ENCODE assay signal across 9 mouse cellular contexts in the genomic region with DNA sequence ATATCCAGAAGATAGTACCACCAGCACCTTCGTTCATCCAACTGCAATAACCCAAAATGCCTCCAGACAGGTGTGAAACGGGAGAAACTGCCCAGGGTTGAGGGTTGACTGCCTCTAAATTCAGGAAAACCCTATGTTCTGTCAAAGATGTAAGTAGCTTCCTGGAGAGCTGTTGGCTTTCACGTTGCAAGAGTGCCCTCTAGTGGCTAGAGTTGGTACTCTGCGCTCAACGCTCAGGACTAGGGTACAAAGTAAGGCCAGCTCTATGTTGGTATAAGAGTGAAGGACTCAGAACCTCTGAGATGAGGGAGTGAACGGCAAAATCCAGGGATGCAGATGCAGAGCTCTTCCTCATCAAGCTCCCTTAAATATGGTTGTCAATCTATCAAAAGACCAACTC. TPM values are rescaled to one million over a fixed set of nuclear protein-coding genes. Genes with fewer than 3 reads are reported as not detected.
DNase-seq lines count a peak whose midpoint lies in the region; ATAC-seq and TF ChIP-seq lines count a peak whose summit lies in the region.
"Had no signal": no experiment of that assay in that cellular context is flagged by ENCODE, and none has a peak within 500 bp of the region (broad histone marks: within the 10 kb centered on the region; RNA-seq: fewer than 3 reads in every experiment).

No protein-coding gene starts in this region.

- H3K27ac ChIP-seq in hindbrain, embryonic 10.5 days: no peak overlapping the region
- H3K27ac ChIP-seq in hindbrain, embryonic 12.5 days: no peak overlapping the region
- H3K27ac ChIP-seq in bone marrow macrophage, adult 2 months (ENCODE audit: insufficient read depth, low read depth, low read length): no peak overlapping the region
- H3K27ac ChIP-seq in testis, adult 2 months (ENCODE audit: control insufficient read depth, insufficient read depth, low read depth, low read length): no peak overlapping the region
- H3K27ac ChIP-seq: embryonic facial prominence, embryonic 12.5 days had no signal

- TF ChIP-seq POLR2A in bone marrow macrophage, adult 2 months (IDR thresholded peaks at IDR 0.05; ENCODE audit: borderline replicate concordance, low read depth, low read length): no peak
- TF ChIP-seq POLR2A in testis, adult 2 months (IDR thresholded peaks at IDR 0.05; ENCODE audit: control insufficient read depth, low read depth, low read length): no peak

- TF ChIP-seq CTCF in bone marrow macrophage, adult 2 months (IDR thresholded peaks at IDR 0.05; ENCODE audit: low read depth, low read length): peak; percentile 80
- peak; percentile 85; the same call in 1 of the 2 replicates for TF ChIP-seq CTCF in testis, adult 2 months (IDR thresholded peaks at IDR 0.05; ENCODE audit: control insufficient read depth, insufficient read depth, insufficient replicate concordance, low read depth, low read length)

- H3K4me3 ChIP-seq in hindbrain, embryonic 10.5 days: no peak overlapping the region
- no peak overlapping the region for H3K4me3 ChIP-seq in hindbrain, embryonic 12.5 days
- H3K4me3 ChIP-seq in bone marrow macrophage, adult 2 months (ENCODE audit: insufficient read depth, low read length): no peak overlapping the region
- H3K4me3 ChIP-seq in testis, adult 2 months (ENCODE audit: control insufficient read depth, low read depth, low read length): no peak overlapping the region
- H3K4me3 ChIP-seq: embryonic facial prominence, embryonic 12.5 days had no signal

- ATAC-seq in hindbrain, embryonic 12.5 days (ENCODE audit: low FRiP score): no peak
- peak; percentile 81 for ATAC-seq in erythroblast, adult 5-6 weeks (replicated peaks; ENCODE audit: low FRiP score, poor library complexity, severe bottlenecking)

- no peaks in the 10 kb centered on the region for H3K9me3 ChIP-seq in hindbrain, embryonic 10.5 days
- H3K9me3 ChIP-seq in hindbrain, embryonic 12.5 days (replicated peaks): no peaks in the 10 kb centered on the region
- H3K9me3 ChIP-seq: embryonic facial prominence, embryonic 12.5 days had no signal

- H3K4me2 ChIP-seq in hindbrain, embryonic 12.5 days (replicated peaks): no peak overlapping the region
- H3K4me2 ChIP-seq: embryonic facial prominence, embryonic 12.5 days had no signal

- H3K9ac ChIP-seq in hindbrain, embryonic 12.5 days: no peak overlapping the region
- H3K9ac ChIP-seq: embryonic facial prominence, embryonic 12.5 days had no signal

- no peaks in the 10 kb centered on the region for H3K36me3 ChIP-seq in hindbrain, embryonic 10.5 days
- H3K36me3 ChIP-seq in hindbrain, embryonic 12.5 days: no peaks in the 10 kb centered on the region
- no peaks in the 10 kb centered on the region for H3K36me3 ChIP-seq in testis, adult 2 months (ENCODE audit: control insufficient read depth, insufficient read depth, low read length)
- H3K36me3 ChIP-seq: embryonic facial prominence, embryonic 12.5 days had no signal

- H3K4me1 ChIP-seq in hindbrain, embryonic 10.5 days (replicated peaks): peaks cover 17% of the 10 kb centered on the region
- peaks cover 15% of the 10 kb centered on the region for H3K4me1 ChIP-seq in hindbrain, embryonic 12.5 days
- H3K4me1 ChIP-seq in bone marrow macrophage, adult 2 months (ENCODE audit: control insufficient read depth, insufficient read depth, low read length): peaks cover 21% of the 10 kb centered on the region
- H3K4me1 ChIP-seq in testis, adult 2 months (ENCODE audit: control insufficient read depth, insufficient read depth, low read length): no peaks in the 10 kb centered on the region; the same call in 1 of the 2 replicates
- H3K4me1 ChIP-seq: embryonic facial prominence, embryonic 12.5 days had no signal

- peak; percentile 87 for DNase-seq in hindbrain, embryonic 10.5 days (ENCODE audit: low spot score)
- peak; percentile 77 for DNase-seq in hindlimb bud, embryonic 11.5 days (ENCODE audit: extremely low spot score, low read depth, low spot score)
- peak; percentile 44 to 96 for DNase-seq in left cerebral cortex, adult 9 months (ENCODE audit: low spot score in 2 of 2)
- DNase-seq in naive thymus-derived CD4-positive, alpha-beta T cell, adult 2 months (ENCODE audit: low read depth): peak; percentile 92

- WGBS in hindbrain, embryonic 10.5 days: 5% methylated on average over 6 of the region's 6 CpGs
- WGBS in hindbrain, embryonic 12.5 days: under 1% methylated on average over 6 of the region's 6 CpGs

- H3K27me3 ChIP-seq in hindbrain, embryonic 10.5 days (ENCODE audit: insufficient read depth, poor library complexity, severe bottlenecking): 0 out of 2 replicates have a peak, but pooled peaks cover 3% of the 10 kb centered on the region
- 0 out of 2 replicates have a peak, but pooled peaks cover 4% of the 10 kb centered on the region for H3K27me3 ChIP-seq in hindbrain, embryonic 12.5 days
- H3K27me3 ChIP-seq in testis, adult 2 months (ENCODE audit: control insufficient read depth, insufficient read depth, low read length): no peaks in the 10 kb centered on the region
- H3K27me3 ChIP-seq: embryonic facial prominence, embryonic 12.5 days had no signal

RNA-seq across cellular contexts. Expression of a gene that starts 37.2 kb away (rescaled TPM):
- polyA plus RNA-seq in hindbrain, embryonic 10.5 days (2016; fragmentation: Nextera tagmentation; extraction: Ambion mirVana): 9.6 and 12.2 TPM in 2 replicates
- 14.1 and 15.4 TPM in 2 replicates for polyA plus RNA-seq in hindbrain, embryonic 12.5 days (2016; fragmentation: Nextera tagmentation; extraction: Ambion mirVana)
- 57.2 and 59.6 TPM in 2 replicates for polyA plus RNA-seq in bone marrow macrophage, adult 2 months (2012; ENCODE audit: insufficient read depth, insufficient read length, missing spikeins)
- total RNA-seq in erythroblast, adult 5-6 weeks (2015; ENCODE audit: low replicate concordance): 1.3 and 2.3 TPM in 2 replicates
- 1.4 and 2.5 TPM in 2 replicates for total RNA-seq in erythroblast, adult 5-6 weeks (2017; ENCODE audit: low replicate concordance)
- 3.9 and 4.0 TPM in 2 replicates for polyA plus RNA-seq in testis, adult 2 months (2012; rRNA removed)

RNA-seq across cellular contexts. Expression of a gene that starts 55.0 kb away (rescaled TPM):
- 14.9 and 18.7 TPM in 2 replicates for polyA plus RNA-seq in hindbrain, embryonic 10.5 days (2016; fragmentation: Nextera tagmentation; extraction: Ambion mirVana)
- polyA plus RNA-seq in hindbrain, embryonic 12.5 days (2016; fragmentation: Nextera tagmentation; extraction: Ambion mirVana): 28.0 and 29.2 TPM in 2 replicates
- 21.8 and 25.5 TPM in 2 replicates for polyA plus RNA-seq in bone marrow macrophage, adult 2 months (2012; ENCODE audit: insufficient read depth, insufficient read length, missing spikeins)
- 1.9 and 4.4 TPM in 2 replicates for total RNA-seq in erythroblast, adult 5-6 weeks (2015; ENCODE audit: low replicate concordance)
- total RNA-seq in erythroblast, adult 5-6 weeks (2017; ENCODE audit: low replicate concordance): 2.2 and 2.8 TPM in 2 replicates
- polyA plus RNA-seq in testis, adult 2 months (2012; rRNA removed): 15.9 and 17.5 TPM in 2 replicates
